Mouse (Mus musculus) midbrain, postnatal 0 days (tissue): Measurements from ENCODE around the gene Chrm3. TPM values are rescaled to one million over a fixed set of nuclear protein-coding genes. Genes with fewer than 3 reads are reported as not detected.

Source experiments
- ATAC-seq: fragments of 200-750 bp; cut with Nextera tagmentation; 2 replicates; pipeline ENCODE4 v1.8.0; 2017; ENCODE audit warnings: moderate number of reproducible peaks, mild to moderate bottlenecking, moderate TSS enrichment, moderate library complexity; ENCODE audit not compliant: low FRiP score
- DNase-seq: peaks from one replicate; pipeline ENCODE4 v3.0.0-alpha.2; 2015; ENCODE audit warnings: low spot score
- H3K27ac ChIP-seq: fragments of 300-500 bp; sonication (generic); 2 replicates; pipeline ENCODE4 v1.5.1; 2014; ENCODE audit warnings: low read depth, mild to moderate bottlenecking, low read length, mixed read lengths
- H3K27me3 ChIP-seq: fragments of 300-500 bp; sonication (generic); 2 replicates; pipeline ENCODE4 v1.6.1; 2014; ENCODE audit warnings: low read length, control low read depth, mixed read lengths; ENCODE audit not compliant: insufficient read depth
- H3K36me3 ChIP-seq: fragments of 300-500 bp; sonication (generic); 2 replicates; pipeline ENCODE4 v1.6.1; 2014; ENCODE audit warnings: low read length, control low read depth, mixed read lengths; ENCODE audit not compliant: insufficient read depth
- H3K4me1 ChIP-seq: fragments of 300-500 bp; sonication (generic); 2 replicates; pipeline ENCODE4 v1.6.1; 2014; ENCODE audit warnings: mild to moderate bottlenecking, control low read depth, antibody characterized with exemption, low read length, mixed read lengths; ENCODE audit not compliant: insufficient read depth
- H3K4me2 ChIP-seq: fragments of 300-500 bp; sonication (generic); 2 replicates; pipeline ENCODE4 v1.6.1; 2014; ENCODE audit warnings: low read depth, mild to moderate bottlenecking, low read length, mixed read lengths; ENCODE audit not compliant: poor library complexity, severe bottlenecking
- H3K4me3 ChIP-seq: fragments of 300-500 bp; sonication (generic); 2 replicates; pipeline ENCODE4 v1.5.1; 2014; ENCODE audit warnings: low read depth, mild to moderate bottlenecking, low read length, moderate library complexity
- H3K9ac ChIP-seq: fragments of 300-500 bp; sonication (generic); replicated peaks from 2 replicates; pipeline ENCODE4 v1.6.1; 2014; ENCODE audit warnings: mild to moderate bottlenecking, low read length, moderate library complexity, mixed read lengths; ENCODE audit not compliant: poor library complexity, severe bottlenecking
- H3K9me3 ChIP-seq: fragments of 300-500 bp; sonication (generic); 2 replicates; pipeline ENCODE4 v1.6.1; 2016; ENCODE audit warnings: low read length, control low read depth
- CTCF ChIP-seq: IDR thresholded peaks from 2 replicates; pipeline ENCODE4 v1.5.1; 2016; ENCODE audit warnings: antibody characterized with exemption, mild to moderate bottlenecking
- WGBS: fragments of 180-500 bp; shearing (Covaris S2); extraction: QIAGEN DNeasy Blood & Tissue Kit; methylation state at CpG from one replicate; pipeline ENCODE4 v1.1.7; 2014; 5-methylcytosine and 5-hydroxymethylcytosine counted together
- polyA plus RNA-seq: library from polyadenylated mRNA; unstranded; fragments of >200 nt; fragmentation: Nextera tagmentation; extraction: Ambion mirVana; gene quantifications from 2 replicates; pipeline ENCODE4 v1.2.1, GENCODE M21; 2015
- total RNA-seq: library from RNA; depleted of rRNA; stranded (reverse); fragments of >200 nt; gene quantifications from 2 replicates; pipeline ENCODE4 v1.2.3, GENCODE M21; 2014

The Chrm3 gene
- total and polyA plus RNA-seq, 2 experiments from 2014 or later = 3.9 to 27.3 TPM

GRCm38 (mm10) chr13:10002916-10003315 lies 357.7 kb downstream of the Chrm3 start:
- Histone ChIP-seq H3K27me3 (no peaks in the 10 kb centered on the region), H3K4me2 (no peak overlapping the region), H3K9me3 (no peaks in the 10 kb centered on the region), H3K36me3 (no peaks in the 10 kb centered on the region), H3K27ac (no peak overlapping the region), H3K4me1 (no peaks in the 10 kb centered on the region), H3K4me3 (no peak overlapping the region), H3K9ac (no peak overlapping the region)
- DNase-seq = no peak
- no peak for ATAC-seq
- no peak for TF ChIP-seq CTCF
- WGBS = 60% methylated on average over 4 of the region's 4 CpGs

GRCm38 (mm10) chr13:9997664-9998328 lies 362.9 kb downstream of the Chrm3 start:
- ATAC-seq (no peak), DNase-seq (peak; percentile 33)
- 80% methylated on average over 2 of the region's 2 CpGs for WGBS
- no peaks in the 10 kb centered on the region for H3K9me3 ChIP-seq
- H3K4me1 ChIP-seq = no peaks in the 10 kb centered on the region
- H3K27ac ChIP-seq = no peak overlapping the region
- TF ChIP-seq CTCF = no peak
- H3K36me3 ChIP-seq = no peaks in the 10 kb centered on the region
- no peak overlapping the region for H3K4me2 ChIP-seq
- no peak overlapping the region for H3K4me3 ChIP-seq
- no peak overlapping the region for H3K9ac ChIP-seq
- no peaks in the 10 kb centered on the region for H3K27me3 ChIP-seq

GRCm38 (mm10) chr13:9995852-9996251 lies 364.8 kb downstream of the Chrm3 start:
- ATAC-seq = no peak
- Histone ChIP-seq H3K36me3 (no peaks in the 10 kb centered on the region), H3K9ac (no peak overlapping the region), H3K9me3 (no peaks in the 10 kb centered on the region), H3K4me1 (no peaks in the 10 kb centered on the region), H3K27ac (no peak overlapping the region), H3K27me3 (no peaks in the 10 kb centered on the region), H3K4me3 (no peak overlapping the region), H3K4me2 (no peak overlapping the region)
- 88% methylated on average over 1 of the region's 1 CpGs for WGBS
- TF ChIP-seq CTCF = no peak
- DNase-seq = no peak

- no peaks in the 10 kb centered on the region for H3K4me1 ChIP-seq
- no peaks in the 10 kb centered on the region for H3K36me3 ChIP-seq
- no peak for TF ChIP-seq CTCF
- no peaks in the 10 kb centered on the region for H3K9me3 ChIP-seq
- no peaks in the 10 kb centered on the region for H3K27me3 ChIP-seq
- no peak overlapping the region for H3K4me3 ChIP-seq
- 94% methylated on average over 3 of the region's 3 CpGs for WGBS
- H3K27ac ChIP-seq = no peak overlapping the region
- DNase-seq = no peak
- no peak overlapping the region for H3K9ac ChIP-seq
- no peak for ATAC-seq
- no peak overlapping the region for H3K4me2 ChIP-seq
These were observed 367.1 kb downstream of the Chrm3 start for GRCm38 (mm10) chr13:9993571-9993970.

GRCm38 (mm10) chr13:9992640-9993039 lies 368.0 kb downstream of the Chrm3 start:
- no peak overlapping the region for H3K9ac ChIP-seq
- H3K4me2 ChIP-seq = no peak overlapping the region
- ATAC-seq = no peak
- peak; percentile 15 for DNase-seq
- no peak for TF ChIP-seq CTCF
- no peaks in the 10 kb centered on the region for H3K27me3 ChIP-seq
- H3K36me3 ChIP-seq = no peaks in the 10 kb centered on the region
- no peaks in the 10 kb centered on the region for H3K4me1 ChIP-seq
- no peak overlapping the region for H3K27ac ChIP-seq
- WGBS = 81% methylated on average over 2 of the region's 2 CpGs
- H3K9me3 ChIP-seq = no peaks in the 10 kb centered on the region
- H3K4me3 ChIP-seq = no peak overlapping the region

GRCm38 (mm10) chr13:9985648-9986047 lies 375.0 kb downstream of the Chrm3 start:
- Histone ChIP-seq H3K9ac (no peak overlapping the region), H3K27ac (no peak overlapping the region), H3K4me1 (no peaks in the 10 kb centered on the region), H3K4me3 (no peak overlapping the region), H3K36me3 (no peaks in the 10 kb centered on the region), H3K27me3 (no peaks in the 10 kb centered on the region), H3K4me2 (no peak overlapping the region), H3K9me3 (no peaks in the 10 kb centered on the region)
- no peak for DNase-seq
- no peak for ATAC-seq
- TF ChIP-seq CTCF = no peak
- 61% methylated on average over 6 of the region's 6 CpGs for WGBS
